27 mouse cellular contexts compared by ENCODE assay signal in genomic region chr8:83425202-83425601, GRCm38 (mm10). TPM values are rescaled to one million over a fixed set of nuclear protein-coding genes. Genes with fewer than 3 reads are reported as not detected.
DNase-seq lines count a peak whose midpoint lies in the region; ATAC-seq and TF ChIP-seq lines count a peak whose summit lies in the region.
"Had no signal": no experiment of that assay in that cellular context is flagged by ENCODE, and none has a peak within 500 bp of the region (broad histone marks: within the 10 kb centered on the region; RNA-seq: fewer than 3 reads in every experiment).

No protein-coding gene starts in this region.

- peaks cover 88% of the 10 kb centered on the region for H3K4me1 ChIP-seq in liver, embryonic 12.5 days
- H3K4me1 ChIP-seq in liver, postnatal 0 days (ENCODE audit: insufficient read depth) = peaks cover 10% of the 10 kb centered on the region
- peaks cover 91% of the 10 kb centered on the region for H3K4me1 ChIP-seq in liver, embryonic 13.5 days (replicated peaks)
- no peaks in the 10 kb centered on the region for H3K4me1 ChIP-seq in forebrain, embryonic 15.5 days
- H3K4me1 ChIP-seq: embryonic facial prominence, embryonic 12.5 days; embryonic facial prominence, embryonic 15.5 days had no signal

- no peak overlapping the region for H3K4me3 ChIP-seq in liver, embryonic 12.5 days
- H3K4me3 ChIP-seq in liver, postnatal 0 days (ENCODE audit: low read depth, low read length) = no peak overlapping the region
- no peak overlapping the region for H3K4me3 ChIP-seq in liver, embryonic 13.5 days (replicated peaks)
- no peak overlapping the region for H3K4me3 ChIP-seq in forebrain, embryonic 15.5 days
- H3K4me3 ChIP-seq: embryonic facial prominence, embryonic 12.5 days; embryonic facial prominence, embryonic 15.5 days; heart, embryonic 12.5 days; heart, embryonic 15.5 days had no signal

- H3K9me3 ChIP-seq in liver, embryonic 12.5 days (replicated peaks) = no peaks in the 10 kb centered on the region
- H3K9me3 ChIP-seq in liver, postnatal 0 days (ENCODE audit: low read length) = no peaks in the 10 kb centered on the region
- no peaks in the 10 kb centered on the region for H3K9me3 ChIP-seq in liver, embryonic 13.5 days (replicated peaks)
- H3K9me3 ChIP-seq in forebrain, embryonic 15.5 days = no peaks in the 10 kb centered on the region
- H3K9me3 ChIP-seq: embryonic facial prominence, embryonic 12.5 days; embryonic facial prominence, embryonic 15.5 days; heart, embryonic 12.5 days; heart, embryonic 15.5 days had no signal

- no peaks in the 10 kb centered on the region for H3K27me3 ChIP-seq in liver, embryonic 12.5 days (replicated peaks)
- no peaks in the 10 kb centered on the region for H3K27me3 ChIP-seq in liver, postnatal 0 days (ENCODE audit: insufficient read depth, low read length)
- H3K27me3 ChIP-seq in liver, embryonic 13.5 days = no peaks in the 10 kb centered on the region
- no peaks in the 10 kb centered on the region for H3K27me3 ChIP-seq in forebrain, embryonic 15.5 days
- H3K27me3 ChIP-seq: embryonic facial prominence, embryonic 12.5 days; embryonic facial prominence, embryonic 15.5 days had no signal

- no peak for TF ChIP-seq CTCF in liver, postnatal 0 days (IDR thresholded peaks at IDR 0.05; ENCODE audit: low read depth)

- no peak overlapping the region for H3K9ac ChIP-seq in liver, embryonic 12.5 days
- H3K9ac ChIP-seq in liver, postnatal 0 days (replicated peaks) = no peak overlapping the region
- no peak overlapping the region for H3K9ac ChIP-seq in liver, embryonic 13.5 days
- no peak overlapping the region for H3K9ac ChIP-seq in forebrain, embryonic 15.5 days (replicated peaks)
- H3K9ac ChIP-seq: embryonic facial prominence, embryonic 12.5 days; embryonic facial prominence, embryonic 15.5 days; heart, embryonic 12.5 days; heart, embryonic 15.5 days; hindbrain, embryonic 14.5 days had no signal

- H3K36me3 ChIP-seq in liver, embryonic 12.5 days = no peaks in the 10 kb centered on the region
- H3K36me3 ChIP-seq in liver, postnatal 0 days (replicated peaks; ENCODE audit: insufficient read depth, low read length) = no peaks in the 10 kb centered on the region
- no peaks in the 10 kb centered on the region for H3K36me3 ChIP-seq in liver, embryonic 13.5 days
- no peaks in the 10 kb centered on the region for H3K36me3 ChIP-seq in forebrain, embryonic 15.5 days
- H3K36me3 ChIP-seq: embryonic facial prominence, embryonic 12.5 days; embryonic facial prominence, embryonic 15.5 days; heart, embryonic 12.5 days; heart, embryonic 15.5 days had no signal

- no peak for DNase-seq in liver, postnatal 0 days
- DNase-seq in liver, embryonic 13.5 days = no peak
- DNase-seq in kidney, postnatal 36 days = no peak
- DNase-seq: adrenal gland, adult 8-10 months; adrenal gland, postnatal 36 days; cerebellum, adult 2 months; cerebellum, adult 9-11 months; cerebellum, postnatal 25 days; gastrocnemius, postnatal 36 days; heart, adult 18-20 months; heart, postnatal 14 days; heart, postnatal 4 days had no signal

- peak overlapping the region; percentile 96 for H3K27ac ChIP-seq in liver, embryonic 12.5 days
- H3K27ac ChIP-seq in liver, postnatal 0 days (ENCODE audit: low read depth) = no peak overlapping the region
- peak overlapping the region; percentile 67 for H3K27ac ChIP-seq in liver, embryonic 13.5 days
- H3K27ac ChIP-seq in forebrain, embryonic 15.5 days (replicated peaks) = no peak overlapping the region
- H3K27ac ChIP-seq: embryonic facial prominence, embryonic 12.5 days; embryonic facial prominence, embryonic 15.5 days; heart, embryonic 15.5 days; hindbrain, embryonic 14.5 days; hindbrain, postnatal 0 days had no signal

- no peak for TF ChIP-seq EP300 in liver, postnatal 0 days (IDR thresholded peaks at IDR 0.05; ENCODE audit: low read depth)

- WGBS in liver, embryonic 12.5 days (ENCODE audit: insufficient replicate concordance) = 77% methylated on average over 6 of the region's 6 CpGs
- WGBS in liver, postnatal 0 days (ENCODE audit: insufficient replicate concordance) = 77% methylated on average over 6 of the region's 6 CpGs
- 82% methylated on average over 6 of the region's 6 CpGs for WGBS in liver, embryonic 13.5 days (ENCODE audit: insufficient replicate concordance)
- 94% methylated on average over 6 of the region's 6 CpGs for WGBS in forebrain, embryonic 15.5 days

- ATAC-seq in liver, embryonic 12.5 days = no peak
- no peak for ATAC-seq in liver, postnatal 0 days
- no peak for ATAC-seq in liver, embryonic 13.5 days (ENCODE audit: low read depth)
- peak; percentile 77 for ATAC-seq in megakaryocyte, adult 5-6 weeks (ENCODE audit: poor library complexity, severe bottlenecking)
- no peak for ATAC-seq in forebrain, embryonic 15.5 days (replicated peaks)
- ATAC-seq: activated CD4-positive, CD25-positive, alpha-beta regulatory T cell, adult 4 months; CD4-positive, CD25-positive, alpha-beta regulatory T cell, adult 4 months; forebrain, embryonic 14.5 days; hindbrain, postnatal 0 days; inflammation-experienced regulatory T-cells, adult 6 months had no signal

- no peak overlapping the region for H3K4me2 ChIP-seq in liver, embryonic 12.5 days
- no peak overlapping the region for H3K4me2 ChIP-seq in liver, postnatal 0 days (ENCODE audit: low read depth, low read length)
- H3K4me2 ChIP-seq in liver, embryonic 13.5 days = no peak overlapping the region
- no peak overlapping the region for H3K4me2 ChIP-seq in forebrain, embryonic 15.5 days (replicated peaks)
- H3K4me2 ChIP-seq: embryonic facial prominence, embryonic 12.5 days; embryonic facial prominence, embryonic 15.5 days; heart, embryonic 12.5 days; heart, embryonic 15.5 days; hindbrain, embryonic 14.5 days had no signal

RNA-seq across cellular contexts. Expression of gene Scoc, which starts 33.0 kb away (rescaled TPM):
- polyA plus RNA-seq in liver, embryonic 12.5 days (2016; fragmentation: Nextera tagmentation; extraction: Ambion mirVana) = 78.8 and 84.8 TPM in 2 replicates
- 40.8 and 48.0 TPM in 2 replicates for polyA plus RNA-seq in liver, postnatal 0 days (2015; fragmentation: Nextera tagmentation; extraction: Ambion mirVana)
- 75.5 and 95.5 TPM in 2 replicates for polyA plus RNA-seq in liver, embryonic 13.5 days (2015; fragmentation: Nextera tagmentation; extraction: Ambion mirVana)
- total RNA-seq in megakaryocyte, adult 5-6 weeks (2015) = 45.5 and 45.6 TPM in 2 replicates
- 18.8 TPM in 2 replicates for total RNA-seq in megakaryocyte, adult 5-6 weeks (2017)
- polyA plus RNA-seq in forebrain, embryonic 15.5 days (2015; fragmentation: Nextera tagmentation; extraction: Ambion mirVana) = 208 and 220 TPM in 2 replicates

RNA-seq across cellular contexts. Expression of gene Clgn, which starts 35.5 kb away (rescaled TPM):
- 0.36 and 0.51 TPM in 2 replicates for polyA plus RNA-seq in liver, embryonic 12.5 days (2016; fragmentation: Nextera tagmentation; extraction: Ambion mirVana)
- polyA plus RNA-seq in liver, postnatal 0 days (2015; fragmentation: Nextera tagmentation; extraction: Ambion mirVana) = 0.12 and 0.21 TPM in 2 replicates
- 0.38 and 0.58 TPM in 2 replicates for polyA plus RNA-seq in liver, embryonic 13.5 days (2015; fragmentation: Nextera tagmentation; extraction: Ambion mirVana)
- 0.14 TPM in 1 of 2 replicates, not detected in the other for total RNA-seq in megakaryocyte, adult 5-6 weeks (2015)
- total RNA-seq in megakaryocyte, adult 5-6 weeks (2017) = not detected in 2 replicates
- polyA plus RNA-seq in forebrain, embryonic 15.5 days (2015; fragmentation: Nextera tagmentation; extraction: Ambion mirVana) = 6.2 and 6.3 TPM in 2 replicates
- total RNA-seq: gastrocnemius, adult 8-10 months; gastrocnemius, postnatal 36 days; heart, adult 18-20 months; heart, postnatal 14 days; heart, postnatal 4 days had no signal
- polyA plus RNA-seq: C2C12; CD4-positive, CD25-positive, alpha-beta regulatory T cell, adult 4 months had no signal

Comparison
In these comparisons a context has a peak if more than half of its experiments do, and no peak if none do; other contexts are left out.
1. H3K27ac ChIP-seq: peak in liver, embryonic 12.5 days (single experiment) and liver, embryonic 13.5 days (single experiment); none in liver, postnatal 0 days (single experiment) and forebrain, embryonic 15.5 days (single experiment).